Mouse (Mus musculus) testis, adult 2 months (tissue): Measurements from ENCODE around the gene Ints3. TPM values are rescaled to one million over a fixed set of nuclear protein-coding genes. Genes with fewer than 3 reads are reported as not detected.

Experiments
- H3K27ac ChIP-seq: fragments of 200-500 bp; 2 replicates; pipeline ENCODE4 v1.5.1; 2012; ENCODE audit warnings: low read depth, low read length; ENCODE audit not compliant: control insufficient read depth, insufficient read depth
- H3K27me3 ChIP-seq: fragments of 200-500 bp; 2 replicates; pipeline ENCODE4 v1.6.1; 2012; ENCODE audit warnings: mild to moderate bottlenecking, low read length, moderate library complexity; ENCODE audit not compliant: control insufficient read depth, insufficient read depth
- H3K36me3 ChIP-seq: fragments of 200-500 bp; 2 replicates; pipeline ENCODE4 v1.6.1; 2012; ENCODE audit warnings: mild to moderate bottlenecking, low read length; ENCODE audit not compliant: control insufficient read depth, insufficient read depth
- H3K4me1 ChIP-seq: fragments of 200-500 bp; 2 replicates; pipeline ENCODE4 v1.6.1; 2012; ENCODE audit warnings: low read length; ENCODE audit not compliant: control insufficient read depth, insufficient read depth
- H3K4me3 ChIP-seq: fragments of 200-500 bp; 2 replicates; pipeline ENCODE4 v1.5.1; 2012; ENCODE audit warnings: low read depth, mild to moderate bottlenecking, low read length, moderate library complexity, mixed read lengths; ENCODE audit not compliant: control insufficient read depth
- CTCF ChIP-seq: fragments of 200-500 bp; IDR thresholded peaks from 2 replicates; pipeline ENCODE4 v1.5.1; 2012; ENCODE audit warnings: low read depth, mild to moderate bottlenecking, inconsistent platforms, low read length, moderate library complexity; ENCODE audit not compliant: control insufficient read depth, insufficient read depth, insufficient replicate concordance
- POLR2A ChIP-seq: fragments of 200-500 bp; IDR thresholded peaks from 2 replicates; pipeline ENCODE4 v1.6.1; 2012; ENCODE audit warnings: low read depth, mild to moderate bottlenecking, inconsistent platforms, low read length, moderate library complexity; ENCODE audit not compliant: control insufficient read depth
- polyA plus RNA-seq: library from polyadenylated mRNA; depleted of rRNA; stranded (reverse); fragments of >200 nt; gene quantifications from 2 replicates; pipeline ENCODE4 v1.2.3, GENCODE M21; 2012

Ints3 gene
- polyA plus RNA-seq, 1 experiment: 19.1 TPM

DNA sequence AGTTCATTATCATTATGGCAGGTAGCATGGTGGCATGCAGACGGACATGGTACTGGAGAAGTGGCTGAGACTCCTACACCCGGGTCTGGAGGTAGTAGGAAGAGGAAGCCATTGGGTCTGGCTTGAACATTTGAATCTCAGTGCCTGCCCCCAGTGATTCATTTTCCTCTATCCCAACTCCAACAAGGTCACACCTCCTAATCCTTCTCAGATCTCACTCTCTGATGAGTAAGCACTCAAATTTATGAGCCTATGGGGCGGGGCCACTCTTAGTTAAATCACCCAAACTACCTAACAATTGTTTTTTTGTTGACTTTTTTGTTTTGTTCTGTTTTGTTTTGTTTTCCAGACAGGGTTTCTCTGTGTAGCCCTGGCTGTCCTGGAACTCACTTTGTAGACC lies 10.6 kb upstream of the Ints3 start:
- H3K27ac ChIP-seq: no peak overlapping the region
- TF ChIP-seq POLR2A (no peak), CTCF (no peak)
- H3K27me3 ChIP-seq: no peaks in the 10 kb centered on the region
- H3K36me3 ChIP-seq: no peaks in the 10 kb centered on the region
- H3K4me3 ChIP-seq: no peak overlapping the region
- H3K4me1 ChIP-seq: peaks cover 15% of the 10 kb centered on the region

GRCm38 (mm10) chr3:90440756-90441155 lies 7.3 kb upstream of the Ints3 start:
- peaks cover under 1% of the 10 kb centered on the region for H3K4me1 ChIP-seq
- no peak for TF ChIP-seq POLR2A
- no peak for TF ChIP-seq CTCF
- no peaks in the 10 kb centered on the region for H3K27me3 ChIP-seq
- H3K27ac ChIP-seq: no peak overlapping the region
- no peaks in the 10 kb centered on the region for H3K36me3 ChIP-seq
- H3K4me3 ChIP-seq: no peak overlapping the region

DNA sequence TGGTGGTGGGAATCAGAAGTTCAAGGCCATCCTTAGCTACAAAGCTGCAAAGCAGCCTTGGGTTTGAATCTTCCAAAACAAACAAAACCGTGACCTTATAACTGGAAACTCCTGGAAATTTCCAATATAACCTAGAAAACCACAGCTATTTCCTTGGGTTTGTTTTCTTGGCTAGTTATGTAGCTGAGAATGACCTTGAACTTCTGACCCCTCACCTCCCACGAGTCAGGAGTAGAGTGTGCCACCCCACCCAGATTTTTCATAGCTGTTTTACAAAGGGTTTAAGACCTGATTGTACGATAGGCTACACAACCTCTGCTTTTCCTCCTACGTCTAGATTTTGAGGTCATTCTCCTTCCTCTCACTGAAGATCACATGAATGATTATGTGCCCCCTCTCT lies 3.7 kb upstream of the Ints3 start:
- peak overlapping the region; percentile 34; the same call in 1 of the 2 replicates for H3K4me3 ChIP-seq
- peak overlapping the region; percentile 10; the same call in 1 of the 2 replicates for H3K27ac ChIP-seq
- peaks cover 8% of the 10 kb centered on the region for H3K4me1 ChIP-seq
- no peaks in the 10 kb centered on the region for H3K27me3 ChIP-seq
- H3K36me3 ChIP-seq: no peaks in the 10 kb centered on the region
- TF ChIP-seq CTCF (no peak), POLR2A (no peak)

DNA sequence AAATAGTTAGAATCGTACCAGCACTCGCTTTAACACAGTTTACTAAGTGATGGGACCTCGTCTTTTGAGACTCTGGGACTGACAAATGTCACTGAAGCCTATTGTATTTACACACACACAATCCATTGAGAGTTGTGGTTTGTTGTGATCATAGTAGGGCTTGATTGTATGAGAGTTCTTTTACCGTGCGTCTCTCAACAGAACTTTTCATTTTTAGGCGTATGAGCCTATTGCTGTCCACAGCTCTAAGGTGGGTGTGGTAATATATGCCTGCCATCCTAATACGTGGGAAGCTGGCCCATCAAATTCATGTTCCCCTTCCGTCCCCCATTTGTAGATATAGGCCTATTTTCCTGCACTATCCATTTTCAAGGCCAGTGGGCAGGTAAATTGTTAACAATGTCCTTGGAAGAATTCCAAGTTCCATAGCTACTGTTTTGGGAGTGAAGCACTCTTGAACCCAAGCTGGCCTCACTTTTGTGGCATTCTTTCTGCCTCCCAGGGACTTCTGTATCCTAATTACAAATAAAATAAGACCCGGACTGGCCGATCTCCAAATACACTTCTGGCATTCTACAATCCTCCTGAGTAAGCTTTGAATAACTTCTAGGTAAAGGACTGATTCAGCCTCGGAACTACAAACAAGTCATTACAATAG lies 780 bp upstream of the Ints3 start:
- H3K4me3 ChIP-seq: peak overlapping the region; percentile 90; the same call in 1 of the 2 replicates
- no peak for TF ChIP-seq POLR2A
- TF ChIP-seq CTCF: no peak

GRCm38 (mm10) chr3:90432811-90433219 lies 607 bp downstream of the Ints3 start:
- Histone ChIP-seq H3K36me3 (no peaks in the 10 kb centered on the region), H3K4me1 (peaks cover 8% of the 10 kb centered on the region), H3K27me3 (no peaks in the 10 kb centered on the region), H3K27ac (peak overlapping the region; percentile 86), H3K4me3 (peak overlapping the region; percentile 90)
- TF ChIP-seq POLR2A: no peak
- TF ChIP-seq CTCF: no peak

More for the DNA sequence above, 780 bp upstream of the Ints3 start:
- Histone ChIP-seq H3K27ac (peak overlapping the region; percentile 73), H3K36me3 (no peaks in the 10 kb centered on the region), H3K4me1 (peaks cover 8% of the 10 kb centered on the region), H3K27me3 (no peaks in the 10 kb centered on the region)

DNA sequence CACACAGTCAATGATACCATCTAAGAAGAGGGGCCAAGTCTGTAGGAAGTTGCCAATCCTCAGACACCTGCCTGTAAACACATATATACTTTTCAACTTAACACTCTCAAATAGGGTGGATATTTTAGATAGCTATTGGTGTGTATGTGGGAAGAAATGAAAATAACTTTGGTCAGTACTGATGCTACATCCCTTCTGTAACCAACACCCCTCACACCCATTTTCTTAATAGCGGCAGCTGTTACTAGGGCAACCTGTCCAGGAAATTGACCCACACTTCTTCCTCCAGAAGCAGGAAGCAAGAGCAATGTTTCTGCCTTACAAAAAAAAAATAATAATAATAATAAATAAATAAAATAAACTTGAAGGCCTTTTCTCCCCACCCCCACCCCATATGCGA lies 1.1 kb downstream of the Ints3 start:
- H3K4me1 ChIP-seq: peaks cover 8% of the 10 kb centered on the region
- H3K27me3 ChIP-seq: no peaks in the 10 kb centered on the region
- no peaks in the 10 kb centered on the region for H3K36me3 ChIP-seq
- no peak overlapping the region; the same call in 1 of the 2 replicates for H3K4me3 ChIP-seq
- TF ChIP-seq CTCF: no peak
- TF ChIP-seq POLR2A: no peak
- no peak overlapping the region; the same call in 1 of the 2 replicates for H3K27ac ChIP-seq

- H3K27me3 ChIP-seq: no peaks in the 10 kb centered on the region
- TF ChIP-seq CTCF (no peak), POLR2A (no peak)
- H3K27ac ChIP-seq: peak overlapping the region; percentile 66; the same call in 1 of the 2 replicates
- H3K4me1 ChIP-seq: peaks cover 8% of the 10 kb centered on the region
- H3K36me3 ChIP-seq: no peaks in the 10 kb centered on the region
- H3K4me3 ChIP-seq: no peak overlapping the region
Measured at GRCm38 (mm10) chr3:90429576-90429975, 3.8 kb downstream of the Ints3 start.

DNA sequence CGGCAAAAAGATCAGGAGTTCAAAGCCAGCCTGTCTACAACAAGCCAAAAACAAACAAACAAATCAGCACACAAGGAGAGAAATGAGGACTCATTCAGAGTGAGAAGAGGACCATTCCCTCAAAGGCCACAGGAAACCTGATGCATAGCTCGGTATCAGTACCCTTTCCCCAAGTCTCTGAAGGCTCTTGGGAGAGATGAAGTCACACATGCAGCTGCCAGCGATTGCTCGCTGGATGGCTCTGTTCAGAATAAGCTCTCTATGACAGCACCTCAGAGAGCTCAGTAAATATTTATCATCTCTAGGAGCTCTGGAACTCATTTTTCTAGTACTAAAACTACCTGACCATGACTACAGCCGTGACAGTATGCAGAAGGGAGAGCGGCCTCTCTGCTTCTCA lies 5.2 kb downstream of the Ints3 start:
- Histone ChIP-seq H3K4me1 (peaks cover 3% of the 10 kb centered on the region), H3K4me3 (no peak overlapping the region), H3K27ac (peak overlapping the region; percentile 67), H3K36me3 (no peaks in the 10 kb centered on the region), H3K27me3 (no peaks in the 10 kb centered on the region)
- TF ChIP-seq POLR2A (no peak), CTCF (no peak)
